Mouse (Mus musculus) thymus, adult 2 months (tissue): ENCODE data around the gene Syn1.

Source experiments
- CTCF ChIP-seq: fragments of 200-500 bp; IDR thresholded peaks from 2 replicates; pipeline ENCODE4 v1.5.1; 2012; ENCODE audit warnings: mild to moderate bottlenecking, control low read depth, low read length, moderate library complexity, borderline replicate concordance; ENCODE audit not compliant: control insufficient read depth, poor library complexity, insufficient read depth; ENCODE audit errors: extremely low read depth
- POLR2A ChIP-seq: fragments of 200-500 bp; IDR thresholded peaks from 2 replicates; pipeline ENCODE4 v1.6.1; 2012; ENCODE audit warnings: mild to moderate bottlenecking, low read length, control low read depth, moderate library complexity; ENCODE audit not compliant: control insufficient read depth, poor library complexity, insufficient read depth; ENCODE audit errors: extremely low read depth

DNA sequence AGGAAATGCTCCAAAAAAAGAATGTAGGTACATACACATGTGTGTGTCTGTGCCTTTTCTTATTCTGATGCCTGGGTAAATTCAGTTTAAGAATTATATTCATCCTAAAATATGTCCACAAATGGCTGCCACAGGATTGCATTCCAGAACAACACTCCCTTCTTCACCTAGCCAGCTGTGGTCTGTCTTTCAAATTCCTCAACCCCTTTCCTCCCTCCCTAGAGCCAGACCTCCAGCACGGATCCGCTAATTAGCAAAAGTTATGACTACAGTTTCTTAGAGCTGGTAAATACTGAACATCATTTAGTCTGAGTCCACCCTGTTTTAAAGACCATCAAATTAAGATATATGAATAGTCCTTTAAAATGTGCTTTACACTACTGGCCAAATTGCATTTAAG, 73.0 kb downstream of the Syn1 start:
- TF ChIP-seq POLR2A (no peak), CTCF (no peak)
